In the genomic region with DNA sequence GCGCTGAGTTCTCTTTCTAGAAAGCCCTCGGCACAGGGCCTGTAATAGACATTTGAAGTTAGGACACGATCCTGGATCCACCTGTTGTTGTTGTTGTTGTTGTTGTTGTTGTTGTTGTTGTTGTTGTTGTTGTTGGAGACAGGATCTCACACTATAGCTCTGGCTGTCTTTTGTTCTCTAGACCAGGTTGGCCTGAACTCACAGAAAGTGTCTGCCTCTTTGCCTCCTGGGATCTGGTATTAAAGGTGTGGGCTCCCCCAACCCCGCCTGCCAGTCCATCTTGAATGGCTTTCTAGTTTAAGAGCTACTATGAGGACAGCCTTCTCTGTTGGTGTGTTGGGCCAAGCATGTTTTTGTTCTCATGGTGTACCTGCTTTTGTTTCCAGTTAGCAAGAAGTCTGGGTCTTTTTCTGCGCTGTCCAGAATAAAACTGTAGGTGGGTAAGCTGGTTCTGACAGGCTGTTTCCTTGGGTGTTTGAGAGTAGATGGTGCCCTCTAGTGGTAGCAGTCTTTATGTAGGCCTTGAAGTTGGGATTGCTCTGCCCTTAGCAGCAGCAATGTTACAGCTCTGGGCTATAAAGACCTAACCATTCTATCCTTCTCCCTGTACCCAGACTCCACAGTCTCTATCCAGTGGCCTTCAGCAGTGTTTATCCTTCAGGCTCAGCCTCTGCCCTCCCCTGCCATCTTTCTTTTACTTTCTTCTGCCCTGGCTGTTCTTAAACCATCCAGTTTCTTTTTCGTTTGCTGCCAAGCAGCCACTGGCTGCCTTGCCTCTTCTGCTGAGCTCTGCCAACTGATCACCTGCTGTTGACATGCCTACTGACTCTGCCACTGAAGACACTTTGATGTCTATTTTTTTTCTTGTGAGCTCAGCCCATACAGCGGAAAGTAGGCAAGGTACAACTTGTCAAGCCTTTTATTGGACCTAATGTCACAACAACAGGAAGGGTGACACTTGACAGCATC, we compare ENCODE assay signal across 9 mouse cellular contexts.
DNase-seq lines count a peak whose midpoint lies in the region; ATAC-seq and TF ChIP-seq lines count a peak whose summit lies in the region.
"Had no signal": no experiment of that assay in that cellular context is flagged by ENCODE, and none has a peak within 500 bp of the region (broad histone marks: within the 10 kb centered on the region; RNA-seq: fewer than 3 reads in every experiment).

No protein-coding gene starts in this region.

- peak; percentile 92 for TF ChIP-seq CTCF in layer of hippocampus, adult 2 months (conservative IDR thresholded peaks at IDR 0.05)

- intact Hi-C loops in heart, postnatal 25 days (cut with DNase I): loop anchor here (5.0 to 10.0 kb wide), 2 partner anchors 143 to 255 kb away; no protein-coding TSS in a partner anchor

- DNase-seq in gastrocnemius, adult 18-20 months (ENCODE audit: low spot score): peak; percentile 86
- no peak for DNase-seq in gastrocnemius, postnatal 10 days
- peak; percentile 84 for DNase-seq in ZHBTc4 (ENCODE audit: low read depth, low spot score)
- peak; percentile 16 for DNase-seq in heart, postnatal 25 days (ENCODE audit: low spot score)
- peak; percentile 84 to 87 for DNase-seq in layer of hippocampus, adult 2 months (ENCODE audit: low spot score in 2 of 2)
- DNase-seq in lung, postnatal 36 days: peak; percentile 94
- peak; percentile 27 for DNase-seq in right cerebral cortex, postnatal 4 days

- no peak overlapping the region for H3K4me3 ChIP-seq in layer of hippocampus, adult 2 months

- H3K27ac ChIP-seq in layer of hippocampus, adult 2 months: 0 out of 2 replicates have a peak overlapping the region, but pooled peaks have one; percentile 21
- H3K27ac ChIP-seq: macrophage had no signal

- peak; percentile 85 for ATAC-seq in common myeloid progenitor, adult 5-6 weeks (replicated peaks; ENCODE audit: low read depth, poor library complexity, severe bottlenecking)
